Mouse (Mus musculus) G1E-ER4 (cell line): ENCODE results near the gene Rbms3. TPM values are rescaled to one million over a fixed set of nuclear protein-coding genes. Genes with fewer than 3 reads are reported as not detected.

ENCODE experiments used
- GATA1 ChIP-seq: IDR thresholded peaks from one replicate; pipeline ENCODE4 v1.8.0; 2012; ENCODE audit warnings: low read length, inconsistent platforms
- polyA plus RNA-seq: library from polyadenylated mRNA; stranded (reverse); fragments of >175 nt; gene quantifications from 2 replicates; pipeline ENCODE4 v1.2.3, GENCODE M21; 2012

Gene Rbms3
- polyA plus RNA-seq, 1 experiment: not detected

- TF ChIP-seq GATA1: no peak
These were observed 953.3 kb downstream of the Rbms3 start for GRCm38 (mm10) chr9:116676445-116676844.

GRCm38 (mm10) chr9:116674191-116674590 is 955.5 kb downstream of the Rbms3 start:
- TF ChIP-seq GATA1: no peak

GRCm38 (mm10) chr9:116661026-116661425 is 968.7 kb downstream of the Rbms3 start:
- no peak for TF ChIP-seq GATA1

- no peak for TF ChIP-seq GATA1
These were observed 969.8 kb downstream of the Rbms3 start for GRCm38 (mm10) chr9:116659936-116660335.

GRCm38 (mm10) chr9:116657141-116657540 is 972.6 kb downstream of the Rbms3 start:
- no peak for TF ChIP-seq GATA1

- TF ChIP-seq GATA1: no peak
These were observed 978.3 kb downstream of the Rbms3 start for GRCm38 (mm10) chr9:116651414-116651813.

GRCm38 (mm10) chr9:116649955-116650354 is 979.8 kb downstream of the Rbms3 start:
- TF ChIP-seq GATA1: no peak

GRCm38 (mm10) chr9:116649086-116649792 is 980.5 kb downstream of the Rbms3 start:
- no peak for TF ChIP-seq GATA1

- no peak for TF ChIP-seq GATA1
These were observed 985.1 kb downstream of the Rbms3 start for GRCm38 (mm10) chr9:116644616-116645015.

- TF ChIP-seq GATA1: no peak
These were observed 989.4 kb downstream of the Rbms3 start for GRCm38 (mm10) chr9:116640302-116640679.

GRCm38 (mm10) chr9:116639597-116640301 is 990.0 kb downstream of the Rbms3 start:
- no peak for TF ChIP-seq GATA1

- no peak for TF ChIP-seq GATA1
These were observed 995.9 kb downstream of the Rbms3 start for GRCm38 (mm10) chr9:116633786-116634185.

- TF ChIP-seq GATA1: no peak
These were observed 996.6 kb downstream of the Rbms3 start for GRCm38 (mm10) chr9:116633075-116633474.

GRCm38 (mm10) chr9:116631816-116632215 is 997.9 kb downstream of the Rbms3 start:
- no peak for TF ChIP-seq GATA1

- no peak for TF ChIP-seq GATA1
These were observed 998.9 kb downstream of the Rbms3 start for GRCm38 (mm10) chr9:116630805-116631204.

GRCm38 (mm10) chr9:116620434-116620833 is 1009.3 kb downstream of the Rbms3 start:
- no peak for TF ChIP-seq GATA1

- TF ChIP-seq GATA1: no peak
These were observed 1010.8 kb downstream of the Rbms3 start for GRCm38 (mm10) chr9:116618886-116619285.
